Mouse (Mus musculus): ENCODE measurements at regions not wholly inside any gene's neighbourhood (a gene's known extent, or its start where the extent isn't known, plus 50 kb on each side); places are given as distances from the start of the nearest gene placed in this dataset.

DNA sequence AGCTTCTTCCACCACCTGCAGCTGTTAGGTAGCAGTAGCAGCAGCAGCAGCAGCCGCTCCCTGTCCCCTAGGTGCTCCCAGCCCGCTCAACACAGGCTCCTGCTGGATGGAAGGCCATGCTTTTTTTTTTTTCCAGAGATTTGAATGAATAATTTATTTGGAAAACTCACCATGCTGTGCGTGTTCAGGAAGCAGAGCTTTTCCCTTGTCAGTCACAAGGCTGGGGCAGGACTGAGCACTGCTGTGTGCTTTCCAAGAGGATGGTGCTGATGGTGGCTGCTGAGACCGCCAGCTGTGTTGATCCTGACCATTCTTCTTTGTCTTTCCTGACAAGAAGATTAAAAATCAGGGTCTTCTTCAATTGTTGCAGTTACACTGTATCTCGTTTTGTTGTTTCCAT, 129.4 kb downstream of the Olfr1505 start:
- TF ChIP-seq CTCF (IDR thresholded peaks at IDR 0.05; ENCODE audit: extremely low read depth, insufficient read depth, insufficient read length, insufficient replicate concordance) (no peak), POLR2A (IDR thresholded peaks at IDR 0.05; ENCODE audit: low read depth, low read length) (no peak)

Measured in spleen, adult 2 months (tissue).